Mouse (Mus musculus): ENCODE results near the gene Dnajc3.

Gene Dnajc3

GRCm38 (mm10) chr14:118983396-118983795 lies 45.6 kb downstream of the Dnajc3 start:
- DNase-seq (ENCODE audit: low spot score) = no peak

GRCm38 (mm10) chr14:118984161-118984560 lies 46.4 kb downstream of the Dnajc3 start:
- DNase-seq (ENCODE audit: low spot score) = no peak

- DNase-seq (ENCODE audit: low spot score) = peak; percentile 90
These were observed 49.1 kb downstream of the Dnajc3 start for GRCm38 (mm10) chr14:118986653-118987522.

- peak; percentile 45 for DNase-seq (ENCODE audit: low spot score)
These were observed 50.0 kb downstream of the Dnajc3 start for GRCm38 (mm10) chr14:118987523-118988496.

GRCm38 (mm10) chr14:118995226-118995925 lies 57.6 kb downstream of the Dnajc3 start:
- no peak for DNase-seq (ENCODE audit: low spot score)

- peak; percentile 54 for DNase-seq (ENCODE audit: low spot score)
These were observed 65.5 kb downstream of the Dnajc3 start for GRCm38 (mm10) chr14:119003320-119003719.

- DNase-seq (ENCODE audit: low spot score) = peak; percentile 46
These were observed 68.1 kb downstream of the Dnajc3 start for GRCm38 (mm10) chr14:119005834-119006233.

GRCm38 (mm10) chr14:119006441-119007102 lies 68.8 kb downstream of the Dnajc3 start:
- DNase-seq (ENCODE audit: low spot score) = no peak

- peak; percentile 100 for DNase-seq (ENCODE audit: low spot score)
These were observed 69.6 kb downstream of the Dnajc3 start for GRCm38 (mm10) chr14:119007103-119007951.

GRCm38 (mm10) chr14:119008031-119008590 lies 70.3 kb downstream of the Dnajc3 start:
- DNase-seq (ENCODE audit: low spot score) = no peak

GRCm38 (mm10) chr14:119009531-119009930 lies 71.8 kb downstream of the Dnajc3 start:
- DNase-seq (ENCODE audit: low spot score) = no peak

GRCm38 (mm10) chr14:119012607-119013431 lies 75.0 kb downstream of the Dnajc3 start:
- peak; percentile 55 for DNase-seq (ENCODE audit: low spot score)

- DNase-seq (ENCODE audit: low spot score) = no peak
These were observed 75.8 kb downstream of the Dnajc3 start for GRCm38 (mm10) chr14:119013549-119013948.

GRCm38 (mm10) chr14:119025889-119026288 lies 88.1 kb downstream of the Dnajc3 start:
- DNase-seq (ENCODE audit: low spot score) = peak; percentile 56

GRCm38 (mm10) chr14:119027130-119027529 lies 89.4 kb downstream of the Dnajc3 start:
- DNase-seq (ENCODE audit: low spot score) = peak; percentile 81

- DNase-seq (ENCODE audit: low spot score) = no peak
These were observed 90.0 kb downstream of the Dnajc3 start for GRCm38 (mm10) chr14:119027675-119028253.

All from embryo, embryonic 10.5 days (tissue).